Mouse (Mus musculus) Patski (cell line): ENCODE measurements around the gene Ccdc117. TPM values are rescaled to one million over a fixed set of nuclear protein-coding genes. Genes with fewer than 3 reads are reported as not detected.

Source experiments
- ATAC-seq: fragments of 100-300 bp; one replicate; pipeline ENCODE4 v1.8.0; 2021
- CTCF ChIA-PET: fragments of 350-600 bp; sonication (Branson Sonifier 250); formaldehyde crosslinking; loops from one replicate; lab custom pipeline; 2022; ENCODE audit warnings: inconsistent platforms; lab: Charles Lee
- POLR2A ChIA-PET: fragments of 350-600 bp; sonication (Branson Sonifier 250); formaldehyde crosslinking; loops from one replicate; lab custom pipeline; 2022; ENCODE audit warnings: antibody characterized with exemption, inconsistent platforms; lab: Charles Lee
- DNase-seq: peaks from one replicate; pipeline ENCODE4 v3.0.0-alpha.2; 2011; ENCODE audit warnings: low read depth, low spot score
- H3K27me3 ChIP-seq: fragments of 371-371 bp; one replicate; pipeline ENCODE4 v1.5.1; 2021
- CTCF ChIP-seq: fragments of 100-300 bp; IDR thresholded peaks from one replicate; pipeline ENCODE4 v1.5.1; 2021
- in situ Hi-C: fragments of 300-500 bp; cut with MboI; formaldehyde crosslinking; loops from 3 replicates; pipeline ENCODE4 v1.11.1; 2018; ENCODE audit warnings: low pct_unique_long_range_greater_than_20kb, mixed read lengths
- polyA plus RNA-seq: library from polyadenylated mRNA; unstranded; gene quantifications from one replicate; pipeline ENCODE4 v1.2.3, GENCODE M21; 2021

Gene Ccdc117
- polyA plus RNA-seq = 17.8 TPM

DNA sequence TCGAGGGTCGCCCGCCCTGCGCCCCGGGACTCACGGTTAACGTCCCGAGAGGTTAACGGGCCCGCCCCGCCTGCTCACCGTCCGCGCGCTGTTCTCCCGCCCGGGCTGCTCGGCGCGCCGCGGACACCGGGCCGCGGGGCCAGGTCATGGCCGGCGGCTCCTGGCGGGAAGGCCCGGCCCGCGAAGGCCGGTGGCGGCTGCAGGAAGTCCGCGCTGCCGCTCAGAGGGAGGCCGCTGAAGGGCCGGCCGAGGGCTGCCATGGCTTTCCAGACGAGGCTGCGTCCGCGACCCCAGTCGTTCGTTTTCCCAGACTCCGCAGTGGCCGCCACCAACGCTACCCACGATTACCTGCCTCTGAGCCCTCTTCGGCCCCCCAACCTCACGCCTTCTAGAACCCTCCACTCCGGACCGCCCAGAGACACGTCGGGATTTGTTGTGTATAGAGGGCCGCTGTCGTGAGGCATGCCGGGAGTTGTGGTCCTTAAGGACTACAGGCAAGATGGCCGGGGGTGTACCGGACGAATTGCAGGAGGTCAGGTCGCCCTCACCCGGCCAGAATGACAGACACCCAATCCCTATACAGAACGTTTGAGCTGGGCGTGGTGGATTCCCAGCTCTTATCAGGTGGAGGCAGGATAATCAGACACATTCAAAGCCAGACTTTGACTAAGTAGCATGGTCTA, at the start of gene Ccdc117:
Gene Ccdc117 (minus strand): TSS at position 389 of the 683 bp plus-strand sequence.
- ChIA-PET POLR2A (interaction anchor here (0.6 kb wide), 1 partner anchor 419 kb away, joined by 3 read pairs; no protein-coding TSS in a partner anchor), CTCF (interaction anchor here (0.6 to 1.4 kb wide), 2 partner anchors 12 to 57 kb away, joined by 3 read pairs; no protein-coding TSS in a partner anchor)
- ATAC-seq (peak; percentile 96), DNase-seq (no peak)
- in situ Hi-C loops = no loop called here
- peak; percentile 31 for TF ChIP-seq CTCF
- H3K27me3 ChIP-seq = peaks cover 7% of the 10 kb centered on the region

GRCm38 (mm10) chr11:5575046-5575445, 33.1 kb upstream of the Ccdc117 start:
- H3K27me3 ChIP-seq = peaks cover 62% of the 10 kb centered on the region
- ChIA-PET POLR2A (no interaction called here), CTCF (no interaction called here)
- no peak for DNase-seq
- no peak for ATAC-seq
- in situ Hi-C loops = no loop called here
- no peak for TF ChIP-seq CTCF

DNA sequence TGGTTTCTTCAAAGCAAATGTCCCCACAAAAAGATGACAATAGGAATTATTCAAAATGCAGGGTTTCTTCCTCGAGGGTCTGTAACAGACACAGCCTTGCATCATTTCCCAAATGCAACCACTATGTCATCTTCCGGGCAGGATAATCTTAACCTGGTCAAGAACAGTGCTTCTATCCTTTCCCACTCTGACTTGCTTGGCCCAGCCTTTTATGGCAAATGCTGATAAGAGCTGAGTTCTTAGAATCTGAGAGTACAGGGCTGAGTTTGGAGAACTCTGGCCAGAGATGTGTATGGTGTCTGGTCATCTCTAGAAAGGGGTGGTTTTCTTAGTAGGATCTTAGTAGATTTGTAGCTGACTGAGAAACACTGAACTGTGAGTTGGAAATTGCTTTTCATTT, 31.8 kb upstream of the Ccdc117 start:
- in situ Hi-C loops = no loop called here
- H3K27me3 ChIP-seq = peaks cover 51% of the 10 kb centered on the region
- CTCF ChIA-PET = interaction anchor here (1.2 kb wide), 1 partner anchor 10 kb away, joined by 3 read pairs; no protein-coding TSS in a partner anchor
- ATAC-seq (no peak), DNase-seq (no peak)
- no peak for TF ChIP-seq CTCF
- POLR2A ChIA-PET = no interaction called here

DNA sequence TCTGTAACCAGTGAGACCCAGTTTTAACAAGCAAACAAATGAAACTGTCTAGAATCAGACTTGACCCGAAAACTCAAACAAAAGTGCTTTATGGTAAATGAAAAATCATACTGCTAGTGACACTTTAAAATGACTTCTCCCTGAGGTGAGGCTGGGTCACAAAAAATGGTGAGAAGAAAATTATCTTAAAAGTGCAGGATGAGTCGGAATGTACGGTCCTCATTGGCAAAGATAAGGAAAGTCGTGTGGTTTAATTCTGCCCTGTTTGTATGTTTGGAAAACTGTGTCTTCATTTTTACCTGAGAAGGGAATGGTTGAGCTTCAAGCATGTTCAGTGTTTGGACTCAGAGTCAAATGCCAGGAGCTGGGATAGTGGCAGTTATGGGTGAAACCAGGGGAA, 29.9 kb upstream of the Ccdc117 start:
- no peak for ATAC-seq
- DNase-seq = no peak
- in situ Hi-C loops = no loop called here
- CTCF ChIA-PET = interaction anchor here (1.3 kb wide), 1 partner anchor 13 kb away, joined by 4 read pairs; no protein-coding TSS in a partner anchor
- TF ChIP-seq CTCF = no peak
- H3K27me3 ChIP-seq = peaks cover 46% of the 10 kb centered on the region
- POLR2A ChIA-PET = no interaction called here

DNA sequence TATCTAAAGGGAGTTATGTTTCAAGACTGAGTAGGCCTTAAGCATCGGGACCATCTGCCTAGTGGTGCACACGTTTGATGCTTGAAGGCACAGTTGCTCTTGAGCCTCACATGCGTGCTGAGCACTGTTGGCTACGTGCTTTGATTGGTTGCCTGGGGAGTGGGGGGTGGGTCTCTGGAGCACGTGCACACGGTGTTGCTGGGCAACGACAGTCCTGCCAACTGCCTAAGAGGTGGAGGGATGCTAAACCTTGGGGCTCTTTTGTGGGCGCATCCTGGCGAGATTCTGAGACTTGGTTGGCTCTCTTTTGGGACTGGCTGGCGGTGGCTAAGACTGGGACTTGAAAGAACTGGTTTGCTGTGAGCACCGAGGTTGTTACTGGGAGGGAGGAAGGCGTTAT, 27.5 kb upstream of the Ccdc117 start, which contains the start of gene Ankrd36:
Gene Ankrd36 (plus strand): TSS at position 211 of the 400 bp plus-strand sequence.
- TF ChIP-seq CTCF = no peak
- H3K27me3 ChIP-seq = peaks cover 32% of the 10 kb centered on the region
- ChIA-PET CTCF (no interaction called here), POLR2A (no interaction called here)
- DNase-seq (no peak), ATAC-seq (no peak)
- in situ Hi-C loops = no loop called here

- peaks cover 19% of the 10 kb centered on the region for H3K27me3 ChIP-seq
- no peak for TF ChIP-seq CTCF
- no peak for DNase-seq
- in situ Hi-C loops = no loop called here
- POLR2A ChIA-PET = no interaction called here
- ATAC-seq = no peak
- CTCF ChIA-PET = no interaction called here
Observed at GRCm38 (mm10) chr11:5568082-5568481, 26.1 kb upstream of the Ccdc117 start.

GRCm38 (mm10) chr11:5567654-5568053, 25.7 kb upstream of the Ccdc117 start:
- peaks cover 18% of the 10 kb centered on the region for H3K27me3 ChIP-seq
- TF ChIP-seq CTCF = no peak
- ChIA-PET CTCF (no interaction called here), POLR2A (no interaction called here)
- ATAC-seq = no peak
- in situ Hi-C loops = no loop called here
- no peak for DNase-seq

DNA sequence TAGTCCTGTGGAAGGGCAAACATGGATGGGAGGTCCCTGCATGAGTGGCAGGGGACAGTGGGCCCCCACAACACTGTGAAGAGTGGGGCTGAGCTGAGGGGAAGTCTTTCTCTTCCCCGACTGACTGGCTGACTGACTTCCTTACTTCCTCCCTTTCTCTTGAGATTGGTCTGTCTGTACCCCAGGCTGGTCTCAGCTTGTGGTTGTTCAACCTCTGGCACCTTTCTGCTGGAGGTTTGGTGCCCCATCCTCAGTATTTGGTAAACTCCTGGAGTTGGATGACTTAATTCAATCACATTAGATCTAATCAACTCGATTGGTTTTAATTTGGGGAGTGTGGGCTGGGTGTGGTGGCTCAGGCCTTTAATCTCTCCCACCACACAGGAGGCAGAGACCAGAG, 24.5 kb upstream of the Ccdc117 start:
- in situ Hi-C loops = no loop called here
- DNase-seq (no peak), ATAC-seq (no peak)
- CTCF ChIA-PET = no interaction called here
- no peak for TF ChIP-seq CTCF
- peaks cover 19% of the 10 kb centered on the region for H3K27me3 ChIP-seq
- POLR2A ChIA-PET = no interaction called here

DNA sequence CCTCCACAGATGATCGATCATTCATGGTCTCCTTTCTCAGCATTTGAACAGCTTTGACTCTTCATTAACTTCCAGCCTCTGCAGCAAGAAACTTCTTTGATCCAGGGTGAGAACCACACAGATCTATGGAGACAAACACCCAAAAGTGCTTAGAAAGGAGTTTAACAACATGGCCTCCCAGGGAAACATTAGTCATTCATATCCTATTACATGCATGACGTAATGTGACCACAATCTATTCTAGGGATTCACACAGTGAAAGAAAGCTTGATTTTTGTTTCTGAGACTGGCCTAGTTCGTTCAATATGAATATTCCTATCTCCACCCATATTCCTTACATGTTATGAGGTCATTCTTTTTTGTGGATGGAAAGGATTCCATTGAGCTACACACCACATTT, 23.6 kb upstream of the Ccdc117 start:
- peaks cover 22% of the 10 kb centered on the region for H3K27me3 ChIP-seq
- ChIA-PET POLR2A (no interaction called here), CTCF (no interaction called here)
- DNase-seq (peak; percentile 47), ATAC-seq (no peak)
- in situ Hi-C loops = no loop called here
- TF ChIP-seq CTCF = no peak

GRCm38 (mm10) chr11:5563898-5564297, 21.9 kb upstream of the Ccdc117 start:
- no peak for DNase-seq
- TF ChIP-seq CTCF = no peak
- CTCF ChIA-PET = no interaction called here
- H3K27me3 ChIP-seq = peaks cover 29% of the 10 kb centered on the region
- no peak for ATAC-seq
- POLR2A ChIA-PET = no interaction called here
- in situ Hi-C loops = no loop called here

DNA sequence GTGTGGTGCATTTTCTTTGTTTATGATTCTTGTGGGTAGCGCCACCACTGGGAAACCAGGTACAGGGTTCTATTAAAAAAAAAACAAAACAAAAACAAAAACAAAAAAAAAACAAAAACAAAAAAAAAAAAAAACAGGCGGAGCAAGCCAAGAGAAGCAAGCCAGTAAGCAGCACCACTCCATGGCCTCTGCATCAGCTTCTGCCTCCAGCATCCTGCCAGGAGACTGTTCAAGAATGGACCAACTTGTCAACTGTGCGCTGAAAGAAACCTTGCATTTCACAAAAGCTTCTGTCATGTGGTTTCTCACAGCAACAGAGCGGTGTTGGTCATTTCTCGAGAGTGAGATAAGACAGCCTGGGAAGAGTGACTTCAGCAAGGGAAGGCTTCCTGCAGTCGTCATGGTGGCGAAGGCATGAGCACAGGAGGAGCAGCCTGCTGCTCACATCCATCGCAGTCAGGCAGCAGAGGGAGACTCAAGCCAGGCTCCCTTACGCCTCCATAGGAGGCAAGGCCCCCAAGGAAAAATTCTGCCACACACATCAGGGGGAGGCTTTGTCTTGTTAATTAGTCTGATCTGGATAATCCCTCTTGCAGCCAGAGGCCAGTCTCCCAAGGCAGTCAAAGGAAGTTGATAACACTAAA, 20.8 kb upstream of the Ccdc117 start:
- TF ChIP-seq CTCF = no peak
- in situ Hi-C loops = no loop called here
- H3K27me3 ChIP-seq = peaks cover 29% of the 10 kb centered on the region
- no peak for ATAC-seq
- ChIA-PET POLR2A (no interaction called here), CTCF (no interaction called here)
- DNase-seq = no peak
